Mouse (Mus musculus) right cerebral cortex, postnatal 25 days (tissue): ENCODE results near the gene Tma7.

Source experiments
- DNase-seq: peaks from one replicate; pipeline ENCODE4 v3.0.0; 2022

The Tma7 gene

DNA sequence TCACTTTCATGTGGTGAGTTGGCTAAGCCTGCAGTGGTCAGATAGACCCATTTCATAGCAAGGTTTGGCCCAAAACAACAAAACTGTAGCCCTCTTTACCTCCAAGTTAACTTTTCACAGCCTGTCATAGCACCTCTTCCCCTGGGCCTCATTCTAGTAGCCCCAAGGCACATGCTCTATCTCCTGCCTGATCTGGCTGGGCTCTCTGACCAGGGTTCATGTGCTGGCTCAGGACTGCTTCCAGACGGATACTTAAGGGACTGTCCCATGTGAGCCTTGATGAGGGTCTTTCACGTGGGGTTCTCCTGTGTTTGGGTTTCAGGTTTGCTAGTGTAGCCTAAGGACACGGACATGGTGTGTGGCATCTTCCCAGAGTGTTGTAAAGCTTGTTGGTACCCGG, 42.7 kb downstream of the Tma7 start:
- no peak for DNase-seq

DNA sequence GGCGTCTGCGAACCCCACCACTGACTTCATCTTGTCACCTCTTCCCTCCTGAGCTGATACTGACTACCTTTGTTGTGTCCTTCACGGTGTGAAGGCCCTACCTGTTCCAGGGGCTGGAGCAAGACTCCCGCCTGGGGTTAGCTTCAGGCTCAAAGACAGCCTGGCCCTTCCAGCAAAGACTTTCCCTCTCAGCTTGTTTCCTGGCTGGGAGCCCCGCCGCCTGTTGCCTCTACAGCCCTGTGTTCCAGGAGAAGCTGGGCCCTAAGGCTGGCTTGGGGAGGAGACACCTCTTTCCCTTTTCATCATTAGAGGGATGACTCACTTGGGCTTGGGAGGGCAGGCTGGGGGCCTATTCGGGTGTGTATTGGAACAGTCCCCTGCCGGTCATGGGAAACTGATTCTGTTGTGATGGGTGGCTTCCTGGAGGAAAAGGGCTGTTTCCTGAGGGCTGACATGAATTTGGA, 43.5 kb downstream of the Tma7 start:
- no peak for DNase-seq

GRCm38 (mm10) chr9:109038086-109038895, 44.1 kb downstream of the Tma7 start, which contains the start of gene Shisa5:
TSS of gene Shisa5 (plus strand) at chr9:109038565.
- peak; percentile 27 for DNase-seq

GRCm38 (mm10) chr9:109032435-109032834, 50.0 kb downstream of the Tma7 start:
- DNase-seq: no peak

GRCm38 (mm10) chr9:109031686-109032085, 50.7 kb downstream of the Tma7 start:
- no peak for DNase-seq

DNA sequence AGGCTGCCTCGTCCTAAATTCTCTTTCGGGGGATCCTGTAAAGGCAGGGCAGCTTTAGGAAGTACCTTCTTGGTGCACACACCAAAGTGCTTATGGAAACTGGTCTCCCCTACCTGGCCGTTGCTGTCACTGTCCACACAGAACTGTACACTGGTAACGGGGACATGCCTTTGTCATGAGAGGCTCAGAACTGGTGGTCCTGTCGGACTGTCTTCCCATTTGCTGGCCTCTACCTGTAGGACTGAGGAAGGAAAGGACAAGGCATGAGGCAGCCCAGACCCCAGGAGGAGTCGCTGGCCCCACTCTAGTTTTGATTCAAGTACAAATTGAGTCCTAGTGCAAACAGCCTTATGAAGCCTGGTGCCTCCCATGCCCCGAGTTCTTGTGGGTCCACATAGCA, 51.4 kb downstream of the Tma7 start:
- DNase-seq: no peak

GRCm38 (mm10) chr9:109030312-109030711, 52.1 kb downstream of the Tma7 start:
- DNase-seq: no peak

DNA sequence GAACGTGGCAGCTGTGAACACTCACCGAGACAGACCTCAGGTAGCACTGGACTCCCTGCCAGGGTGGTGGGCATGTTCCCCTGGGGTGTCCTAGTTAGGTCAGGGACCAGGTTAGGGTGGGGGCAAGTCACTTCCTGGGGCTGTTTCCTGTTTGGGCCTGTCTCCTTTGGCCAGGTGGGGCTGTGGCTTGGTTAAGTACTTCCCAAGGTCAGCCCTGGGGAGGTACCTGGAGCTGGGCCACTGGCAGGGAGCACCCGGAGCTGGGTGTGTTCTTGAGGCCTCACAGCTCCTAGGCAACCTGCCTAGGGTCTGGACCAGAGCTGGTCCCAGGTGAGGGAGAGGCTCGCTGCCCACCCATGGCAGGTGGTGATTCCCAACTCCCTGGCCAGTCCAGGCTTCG, 53.5 kb downstream of the Tma7 start:
- DNase-seq: no peak

DNA sequence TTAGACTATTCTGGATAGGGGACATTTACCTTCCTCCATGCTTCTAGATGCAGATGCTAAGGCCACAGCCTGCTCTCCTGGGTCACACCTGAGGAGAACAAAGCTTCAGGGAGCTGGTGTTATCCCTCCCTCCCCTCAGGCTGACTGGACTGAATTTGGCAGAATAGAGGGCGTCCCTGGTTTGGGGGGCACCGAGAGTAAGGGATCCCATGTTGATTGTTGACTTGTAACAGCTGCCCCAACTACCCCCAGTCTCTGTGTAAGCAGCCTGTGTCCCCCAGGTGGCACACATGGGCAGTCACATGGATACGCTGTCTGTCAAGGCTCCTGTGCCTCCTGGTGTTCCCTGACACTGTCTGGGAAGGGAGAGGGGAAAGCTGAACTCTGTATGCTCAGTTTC, 54.0 kb downstream of the Tma7 start:
- no peak for DNase-seq

- DNase-seq: no peak
Observed at GRCm38 (mm10) chr9:109027521-109027920, 54.9 kb downstream of the Tma7 start.
